Mouse (Mus musculus) G1E (cell line): ENCODE results near the gene Prrt1.

Experiments
- CTCF ChIP-seq: IDR thresholded peaks from 2 replicates; pipeline ENCODE4 v1.5.1; 2012; ENCODE audit warnings: low read depth, low read length, inconsistent platforms, mixed read lengths
- GATA1 ChIP-seq: IDR thresholded peaks from 2 replicates; pipeline ENCODE4 v1.6.1; 2012; ENCODE audit warnings: borderline replicate concordance, low read length, inconsistent platforms, mixed read lengths
- GATA2 ChIP-seq: IDR thresholded peaks from 2 replicates; pipeline ENCODE4 v1.6.1; 2012; ENCODE audit warnings: low read depth, low read length, inconsistent platforms, borderline replicate concordance
- POLR2AphosphoS5 ChIP-seq: IDR thresholded peaks from 2 replicates; pipeline ENCODE4 v1.6.1; 2012; ENCODE audit warnings: low read depth, low read length, inconsistent platforms; ENCODE audit not compliant: insufficient replicate concordance
- TAL1 ChIP-seq: conservative IDR thresholded peaks from 2 replicates; pipeline ENCODE4 v1.6.1; 2012; ENCODE audit warnings: low read depth, low read length, inconsistent platforms, mixed read lengths

DNA sequence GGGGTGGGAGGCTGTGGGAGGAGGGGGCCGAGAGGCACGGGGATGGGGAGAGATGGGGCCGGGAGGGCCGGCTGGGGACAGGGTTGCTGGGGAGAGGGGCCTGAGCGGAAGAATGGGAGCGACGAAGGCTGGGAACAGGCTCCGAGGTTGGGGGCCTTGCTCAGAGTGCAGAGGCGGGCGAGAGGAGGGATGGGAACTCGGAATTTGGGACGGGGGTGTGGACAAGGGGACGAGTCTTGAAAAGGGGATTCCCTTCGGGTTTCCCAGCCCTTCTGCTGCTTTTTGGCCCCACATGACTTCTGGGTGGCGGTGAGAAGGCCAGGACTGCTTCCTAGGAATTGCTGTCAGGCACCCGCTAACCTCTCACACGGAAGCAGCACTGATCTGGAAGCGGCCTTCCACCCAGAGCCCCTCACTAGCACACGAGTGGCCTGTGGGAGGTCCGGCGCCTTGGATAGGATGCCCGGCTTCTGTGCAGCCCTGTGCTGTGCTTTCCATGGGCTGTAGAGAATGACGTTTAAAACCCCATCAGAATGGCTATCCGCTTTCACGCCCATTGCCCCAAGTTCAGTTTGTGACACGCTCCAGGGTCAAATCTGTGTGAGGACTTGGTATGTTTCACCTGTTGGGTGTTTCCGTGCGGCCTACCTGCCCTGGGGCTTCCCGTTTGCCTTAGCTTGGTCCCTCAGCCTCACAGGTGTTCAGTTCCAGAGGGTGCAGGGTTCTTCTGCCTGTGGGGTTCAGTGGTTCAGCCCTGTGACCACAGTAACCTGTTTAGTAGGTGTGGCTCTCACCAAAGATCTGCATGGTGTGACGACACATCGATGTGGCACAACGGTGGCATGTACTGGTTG lies 22.9 kb upstream of the Prrt1 start:
- TF ChIP-seq CTCF (no peak), GATA2 (no peak), POLR2AphosphoS5 (no peak), GATA1 (no peak), TAL1 (no peak)
